Mouse (Mus musculus) forebrain, embryonic 13.5 days (tissue): ENCODE measurements around the gene Hist2h3c1. TPM values are rescaled to one million over a fixed set of nuclear protein-coding genes. Genes with fewer than 3 reads are reported as not detected.
"Not testable (repeated sequence)": the region's sequence is repeated elsewhere in the genome, so short reads cannot be mapped to it uniquely, and the experiment has no call there.

Experiments
- ATAC-seq: fragments of 200-750 bp; cut with Nextera tagmentation; 2 replicates; pipeline ENCODE4 v1.8.0; 2017
- H3K27ac ChIP-seq: fragments of 300-500 bp; sonication (generic); 2 replicates; pipeline ENCODE4 v1.5.1; 2015; ENCODE audit warnings: inconsistent platforms, mild to moderate bottlenecking, moderate library complexity
- H3K27me3 ChIP-seq: fragments of 300-500 bp; sonication (generic); 2 replicates; pipeline ENCODE4 v1.6.1; 2015; ENCODE audit warnings: mild to moderate bottlenecking, inconsistent platforms
- H3K36me3 ChIP-seq: fragments of 300-500 bp; sonication (generic); 2 replicates; pipeline ENCODE4 v1.6.1; 2015; ENCODE audit warnings: mild to moderate bottlenecking, inconsistent platforms; ENCODE audit not compliant: poor library complexity, severe bottlenecking
- H3K4me1 ChIP-seq: fragments of 300-500 bp; sonication (generic); 2 replicates; pipeline ENCODE4 v1.6.1; 2015; ENCODE audit warnings: inconsistent platforms
- H3K4me2 ChIP-seq: fragments of 300-500 bp; sonication (generic); 2 replicates; pipeline ENCODE4 v1.6.1; 2015; ENCODE audit warnings: inconsistent platforms, mild to moderate bottlenecking, moderate library complexity
- H3K4me3 ChIP-seq: fragments of 300-500 bp; sonication (generic); 2 replicates; pipeline ENCODE4 v1.5.1; 2015; ENCODE audit warnings: mild to moderate bottlenecking, inconsistent platforms
- H3K9ac ChIP-seq: fragments of 300-500 bp; sonication (generic); 2 replicates; pipeline ENCODE4 v1.6.1; 2015; ENCODE audit warnings: mild to moderate bottlenecking, inconsistent platforms
- H3K9me3 ChIP-seq: fragments of 300-500 bp; sonication (generic); replicated peaks from 2 replicates; pipeline ENCODE4 v1.6.1; 2016; ENCODE audit warnings: inconsistent platforms
- WGBS: fragments of 180-500 bp; shearing (Covaris S2); methylation state at CpG from one replicate; pipeline ENCODE4 v1.1.7; 2015; 5-methylcytosine and 5-hydroxymethylcytosine counted together
- microRNA-seq: library from miRNA; unstranded; fragments of <30 nt; microRNA quantifications from one replicate; pipeline ENCODE4, GENCODE M21; 2016
- polyA plus RNA-seq: library from polyadenylated mRNA; unstranded; fragments of >200 nt; fragmentation: Nextera tagmentation; extraction: Ambion mirVana; gene quantifications from 2 replicates; pipeline ENCODE4 v1.2.1, GENCODE M21; 2015

Hist2h3c1 gene
- polyA plus RNA-seq, 1 experiment from 2014 or later = 0.93 TPM

- Histone ChIP-seq H3K4me1 (peaks cover 10% of the 10 kb centered on the region), H3K36me3 (no peaks in the 10 kb centered on the region), H3K4me3 (peak overlapping the region; percentile 49), H3K9ac (peak overlapping the region; percentile 67), H3K9me3 (no peaks in the 10 kb centered on the region), H3K4me2 (peak overlapping the region; percentile 71), H3K27me3 (peaks cover 25% of the 10 kb centered on the region), H3K27ac (peak overlapping the region; percentile 94)
- peak; percentile 98 for ATAC-seq
- WGBS = under 1% methylated on average over 49 of the region's 49 CpGs
Measured at GRCm38 (mm10) chr3:96277800-96278624, 31.5 kb downstream of the Hist2h3c1 start.

DNA sequence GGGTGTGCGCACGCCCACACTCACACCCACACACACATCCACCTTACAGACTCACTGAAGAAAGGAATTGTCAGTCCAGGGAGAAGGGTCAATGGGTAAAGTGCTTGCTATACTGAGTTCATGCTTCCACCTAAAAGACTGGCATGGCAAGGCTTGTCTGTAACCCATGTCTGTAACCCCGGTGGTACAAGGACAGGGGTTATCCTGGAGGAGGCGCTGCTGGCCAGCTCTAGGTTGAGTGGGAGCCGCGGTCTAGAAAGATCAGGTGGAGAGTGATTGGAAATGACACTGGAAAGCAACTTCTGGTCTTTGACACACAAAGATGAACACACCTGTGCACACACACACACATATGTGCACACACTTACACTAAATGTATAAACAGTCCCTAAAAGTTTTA, 34.2 kb downstream of the Hist2h3c1 start:
- H3K36me3 ChIP-seq = no peaks in the 10 kb centered on the region
- no peak overlapping the region for H3K9ac ChIP-seq
- no peak for ATAC-seq
- H3K9me3 ChIP-seq = no peaks in the 10 kb centered on the region
- peaks cover 10% of the 10 kb centered on the region for H3K4me1 ChIP-seq
- peaks cover 50% of the 10 kb centered on the region for H3K27me3 ChIP-seq
- H3K27ac ChIP-seq = no peak overlapping the region
- WGBS = 48% methylated on average over 6 of the region's 6 CpGs
- H3K4me3 ChIP-seq = no peak overlapping the region
- H3K4me2 ChIP-seq = no peak overlapping the region

DNA sequence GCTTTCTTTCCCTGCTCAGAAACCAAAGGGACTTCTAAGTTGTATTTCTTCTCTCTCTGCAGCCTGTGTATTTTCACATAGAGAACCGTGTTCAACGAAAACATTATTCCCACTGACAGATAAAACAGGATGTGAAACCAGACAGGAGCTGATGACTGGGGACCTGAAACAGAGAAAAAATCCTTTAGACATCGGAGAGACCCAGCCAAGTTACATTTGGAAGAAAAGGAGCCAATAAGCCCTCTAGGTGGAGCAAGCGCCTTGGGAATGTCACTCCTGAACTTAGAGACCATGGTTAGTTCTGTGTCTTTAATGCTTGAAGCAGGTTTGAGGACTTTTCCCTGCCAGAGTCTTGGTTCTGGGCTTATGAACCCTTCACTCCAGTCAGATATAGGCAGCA, 38.0 kb downstream of the Hist2h3c1 start:
- H3K4me2 ChIP-seq = no peak overlapping the region
- H3K4me1 ChIP-seq = no peaks in the 10 kb centered on the region
- H3K9ac ChIP-seq = no peak overlapping the region
- H3K9me3 ChIP-seq = no peaks in the 10 kb centered on the region
- H3K36me3 ChIP-seq = no peaks in the 10 kb centered on the region
- no peak for ATAC-seq
- no peak overlapping the region for H3K4me3 ChIP-seq
- no peak overlapping the region for H3K27ac ChIP-seq
- 25% methylated on average over 4 of the region's 4 CpGs for WGBS
- peaks cover 52% of the 10 kb centered on the region for H3K27me3 ChIP-seq

- not testable (repeated sequence) for H3K4me3 ChIP-seq, H3K4me1 ChIP-seq, H3K4me2 ChIP-seq, H3K27ac ChIP-seq, H3K9me3 ChIP-seq, H3K36me3 ChIP-seq, H3K9ac ChIP-seq, ATAC-seq
- H3K27me3 ChIP-seq = peaks cover 37% of the 10 kb centered on the region
- 89% methylated on average over 11 of the region's 11 CpGs for WGBS
Measured at GRCm38 (mm10) chr3:96287334-96287733, 40.8 kb downstream of the Hist2h3c1 start.

- WGBS = 72% methylated on average over 3 of the region's 3 CpGs
- no peak for ATAC-seq
- no peak overlapping the region for H3K4me3 ChIP-seq
Measured at GRCm38 (mm10) chr3:96289201-96289600, 42.7 kb downstream of the Hist2h3c1 start.

DNA sequence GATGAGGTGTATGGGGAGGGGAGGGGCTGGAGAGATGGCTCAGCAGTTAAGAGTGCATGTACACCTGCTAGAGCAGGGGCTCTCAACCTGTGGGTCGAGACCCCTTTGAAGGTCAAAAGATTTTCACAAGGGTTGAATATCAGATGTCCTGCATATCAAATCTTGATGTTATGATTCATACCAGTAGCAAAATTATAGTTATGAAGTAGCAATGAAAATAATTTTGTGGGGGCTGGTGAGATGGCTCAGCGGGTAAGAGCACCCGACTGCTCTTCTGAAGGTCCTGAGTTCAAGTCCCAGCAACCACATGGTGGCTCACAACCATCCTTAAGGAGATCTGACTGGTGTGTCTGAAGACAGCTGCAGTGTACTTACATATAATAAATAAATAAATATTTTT, 44.2 kb downstream of the Hist2h3c1 start:
- H3K4me2 ChIP-seq, H3K36me3 ChIP-seq, H3K4me3 ChIP-seq, ATAC-seq, H3K9me3 ChIP-seq, H3K9ac ChIP-seq, H3K27ac ChIP-seq, H3K4me1 ChIP-seq: not testable (repeated sequence)
- 89% methylated on average over 3 of the region's 3 CpGs for WGBS
- peaks cover 11% of the 10 kb centered on the region; the same call in 1 of the 2 replicates for H3K27me3 ChIP-seq

More at GRCm38 (mm10) chr3:96289201-96289600, 42.7 kb downstream of the Hist2h3c1 start:
- no peaks in the 10 kb centered on the region for H3K36me3 ChIP-seq
- no peak overlapping the region for H3K27ac ChIP-seq
- no peak overlapping the region for H3K4me2 ChIP-seq
- no peaks in the 10 kb centered on the region for H3K9me3 ChIP-seq
- H3K27me3 ChIP-seq = peaks cover 25% of the 10 kb centered on the region; the same call in 1 of the 2 replicates
- H3K9ac ChIP-seq = no peak overlapping the region
- H3K4me1 ChIP-seq = no peaks in the 10 kb centered on the region

DNA sequence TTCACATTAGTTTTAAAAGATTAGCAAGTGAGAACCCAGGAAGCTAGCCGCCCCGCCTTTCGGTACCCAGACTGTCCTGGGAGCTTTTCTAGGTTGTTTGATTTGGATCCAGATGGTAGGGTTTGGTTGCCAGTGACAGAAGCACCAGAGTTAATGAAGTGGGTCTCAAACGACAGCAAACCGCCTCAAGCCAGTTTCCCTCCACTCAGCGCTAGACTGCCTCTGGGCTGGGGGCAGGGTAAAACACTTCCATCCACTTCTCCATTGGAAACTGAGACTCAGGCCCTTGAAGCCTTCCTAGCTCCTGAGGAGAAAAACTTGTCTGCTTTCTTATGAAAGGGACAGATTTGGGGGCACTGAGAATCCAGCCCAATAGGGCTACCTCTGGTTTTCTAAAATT, 46.2 kb downstream of the Hist2h3c1 start:
- no peak overlapping the region for H3K9ac ChIP-seq
- H3K27me3 ChIP-seq = peaks cover 6% of the 10 kb centered on the region; the same call in 1 of the 2 replicates
- no peak overlapping the region for H3K4me3 ChIP-seq
- H3K27ac ChIP-seq = no peak overlapping the region
- no peak overlapping the region for H3K4me2 ChIP-seq
- 0 out of 2 replicates have a peak, but pooled peaks cover 3% of the 10 kb centered on the region for H3K9me3 ChIP-seq
- ATAC-seq = no peak
- no peaks in the 10 kb centered on the region for H3K4me1 ChIP-seq
- no peaks in the 10 kb centered on the region for H3K36me3 ChIP-seq
- 72% methylated on average over 6 of the region's 6 CpGs for WGBS

GRCm38 (mm10) chr3:96293368-96293767, 46.9 kb downstream of the Hist2h3c1 start:
- no peak for ATAC-seq
- 50% methylated on average over 5 of the region's 5 CpGs for WGBS
- H3K4me1 ChIP-seq = no peaks in the 10 kb centered on the region
- H3K9me3 ChIP-seq = 0 out of 2 replicates have a peak, but pooled peaks cover 3% of the 10 kb centered on the region
- H3K27me3 ChIP-seq = peaks cover 6% of the 10 kb centered on the region; the same call in 1 of the 2 replicates
- no peak overlapping the region for H3K27ac ChIP-seq
- no peak overlapping the region for H3K4me2 ChIP-seq
- no peak overlapping the region for H3K9ac ChIP-seq
- H3K4me3 ChIP-seq = no peak overlapping the region
- no peaks in the 10 kb centered on the region for H3K36me3 ChIP-seq

DNA sequence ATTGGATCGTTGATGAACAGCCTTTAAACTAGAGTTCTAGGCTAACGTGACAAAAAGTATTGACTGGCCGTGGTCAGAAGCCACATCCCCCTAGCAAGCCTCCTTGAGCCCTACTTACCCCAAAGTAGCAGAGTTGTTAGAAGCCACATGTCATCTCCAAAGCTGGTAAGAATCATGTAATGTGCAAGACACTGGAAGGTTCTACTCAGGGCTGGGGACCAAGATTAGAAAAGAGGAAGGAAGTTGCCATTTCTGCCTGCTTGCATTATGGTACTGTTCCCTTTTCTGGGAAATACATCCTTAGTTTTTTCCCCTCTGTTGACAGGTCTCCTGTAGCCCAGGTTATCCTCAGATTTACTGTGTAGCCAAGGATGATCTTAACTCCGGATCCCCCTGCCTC, 47.3 kb downstream of the Hist2h3c1 start, which contains the start of gene Fcgr1:
Gene Fcgr1 (minus strand): TSS at position 183 of the 400 bp plus-strand sequence.
- Histone ChIP-seq H3K27me3 (peaks cover 6% of the 10 kb centered on the region; the same call in 1 of the 2 replicates), H3K4me1 (no peaks in the 10 kb centered on the region), H3K36me3 (no peaks in the 10 kb centered on the region), H3K9ac (no peak within 1 kb of the TSS), H3K27ac (no peak within 1 kb of the TSS), H3K4me3 (no peak within 1 kb of the TSS), H3K9me3 (0 out of 2 replicates have a peak, but pooled peaks cover 3% of the 10 kb centered on the region), H3K4me2 (no peak within 1 kb of the TSS)
- no peak for ATAC-seq
- 77% methylated on average over 4 of the region's 4 CpGs for WGBS

Small RNAs within 50 kb of the gene (microRNA-seq; reads per million reads assigned to microRNA genes)
- gene Gm44492 (not detected), gene Gm47311 (not detected), gene Gm47313 (not detected)

Other genes with a start within 250 kb of the Hist2h3c1 start
- 51.9 and 62.2 TPM in 2 replicates for gene Vps45, start 188.2 kb upstream of the Hist2h3c1 start, polyA plus RNA-seq
- gene Otud7b, start 142.2 kb upstream of the Hist2h3c1 start, polyA plus RNA-seq = 11.9 and 12.4 TPM in 2 replicates
- 9.0 and 12.9 TPM in 2 replicates for gene Mtmr11, start 84.7 kb upstream of the Hist2h3c1 start, polyA plus RNA-seq
- gene Sf3b4, start 74.4 kb upstream of the Hist2h3c1 start, polyA plus RNA-seq = 161 and 181 TPM in 2 replicates
- 29.3 and 37.9 TPM in 2 replicates for gene Sv2a, start 65.5 kb upstream of the Hist2h3c1 start, polyA plus RNA-seq
- gene Bola1, start 27.0 kb upstream of the Hist2h3c1 start, polyA plus RNA-seq = 82.2 and 86.6 TPM in 2 replicates
- 0.78 and 2.2 TPM in 2 replicates for gene Hist2h2ab, start 26.8 kb upstream of the Hist2h3c1 start, polyA plus RNA-seq
- gene Hist2h2ac, start 25.8 kb upstream of the Hist2h3c1 start, polyA plus RNA-seq = 13.2 and 13.3 TPM in 2 replicates
- gene Hist2h2be, start 25.6 kb upstream of the Hist2h3c1 start, polyA plus RNA-seq = 10.7 and 11.0 TPM in 2 replicates
- 14.7 and 15.0 TPM in 2 replicates for gene Hist2h3c2, start 7.6 kb upstream of the Hist2h3c1 start, polyA plus RNA-seq
- gene Hist2h2aa2, start 6.4 kb upstream of the Hist2h3c1 start, polyA plus RNA-seq = 74.1 and 91.2 TPM in 2 replicates
- 46.4 and 48.0 TPM in 2 replicates for gene Hist2h2aa1, start 1.2 kb upstream of the Hist2h3c1 start, polyA plus RNA-seq
- gene Hist2h4, start 16.6 kb downstream of the Hist2h3c1 start, polyA plus RNA-seq = 22.4 and 24.3 TPM in 2 replicates
- gene Hist2h3b, start 22.0 kb downstream of the Hist2h3c1 start, polyA plus RNA-seq = 105 and 122 TPM in 2 replicates
- gene Hist2h2bb, start 23.1 kb downstream of the Hist2h3c1 start, polyA plus RNA-seq = 16.0 and 19.8 TPM in 2 replicates
- 0.56 and 1.0 TPM in 2 replicates for gene Fcgr1, start 47.3 kb downstream of the Hist2h3c1 start, polyA plus RNA-seq
- not detected in 2 replicates for gene BC107364, start 205.6 kb downstream of the Hist2h3c1 start, polyA plus RNA-seq